Mouse (Mus musculus): ENCODE measurements around the gene Efnb2. TPM values are rescaled to one million over a fixed set of nuclear protein-coding genes. Genes with fewer than 3 reads are reported as not detected.

Gene Efnb2
- total RNA-seq, 2 experiments from 2014 or later = 0.35 to 0.50 TPM

DNA sequence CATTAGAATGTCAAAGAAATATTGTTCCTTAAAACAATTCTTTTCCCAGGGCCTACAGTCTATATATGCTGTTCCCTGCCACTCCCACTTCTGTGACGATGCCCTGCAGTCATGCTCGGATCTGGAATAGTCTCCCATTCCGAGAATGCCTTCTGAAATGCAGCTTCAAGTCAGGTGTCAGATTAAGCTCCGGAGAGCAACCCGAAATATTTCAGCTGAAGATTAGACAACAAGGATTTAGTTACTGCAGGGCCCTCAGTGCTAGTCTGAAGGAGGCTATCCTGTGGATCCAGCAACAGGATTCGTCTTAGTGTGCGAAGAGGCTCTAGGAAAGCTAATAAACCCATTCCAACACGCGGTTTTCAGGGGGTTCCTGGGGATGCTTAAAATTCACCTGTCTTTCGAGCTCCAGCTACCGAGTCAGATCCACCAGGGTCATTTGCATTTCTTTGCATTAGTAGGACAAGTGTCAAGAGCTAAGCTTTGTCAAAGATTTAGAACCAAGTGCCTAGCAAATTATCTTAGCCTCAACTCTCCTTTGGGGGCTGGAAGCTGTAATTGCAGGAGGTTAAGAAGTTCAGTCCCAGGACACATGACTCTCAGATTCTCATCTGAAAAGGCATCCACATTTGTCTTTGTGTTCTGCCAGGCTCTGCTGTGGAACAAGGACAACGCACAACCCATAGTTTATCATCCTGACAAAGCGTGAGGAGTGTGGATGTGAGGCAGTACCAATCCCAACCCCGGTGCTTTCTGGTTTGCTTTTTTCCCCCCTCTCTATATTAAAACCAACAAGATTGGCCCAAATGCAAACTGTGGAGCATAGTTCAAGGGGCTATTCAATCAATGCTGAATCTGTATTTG lies 4.2 kb downstream of the Efnb2 start:
- ATAC-seq (replicated peaks; ENCODE audit: poor library complexity) = no peak

GRCm38 (mm10) chr8:8655346-8656340 lies 5.4 kb downstream of the Efnb2 start:
- ATAC-seq (replicated peaks; ENCODE audit: poor library complexity) = no peak

GRCm38 (mm10) chr8:8653906-8654489 lies 7.0 kb downstream of the Efnb2 start:
- ATAC-seq (replicated peaks; ENCODE audit: poor library complexity) = no peak

- peak; percentile 57 for ATAC-seq (replicated peaks; ENCODE audit: poor library complexity)
Measured at GRCm38 (mm10) chr8:8653343-8653742, 7.7 kb downstream of the Efnb2 start.

DNA sequence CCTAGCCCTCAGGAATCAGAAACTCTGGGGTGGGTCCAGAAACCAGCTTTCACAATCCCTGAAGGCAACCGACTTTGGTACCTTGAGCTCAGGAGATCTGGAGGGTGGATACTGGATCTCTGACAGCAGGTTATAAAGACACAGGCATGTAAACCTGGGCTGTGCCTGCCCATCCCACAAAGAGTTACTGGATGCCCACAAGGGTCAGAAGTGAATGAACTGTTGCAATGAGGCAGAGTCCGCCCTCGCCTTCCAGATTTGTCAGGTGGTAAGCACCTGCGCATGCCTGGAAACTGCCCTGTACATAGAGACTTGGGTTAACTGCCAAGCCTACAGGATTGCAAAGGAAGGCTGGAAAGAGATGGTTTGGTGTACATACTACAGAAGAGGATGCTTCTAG lies 8.7 kb downstream of the Efnb2 start:
- ATAC-seq (replicated peaks; ENCODE audit: poor library complexity) = no peak

DNA sequence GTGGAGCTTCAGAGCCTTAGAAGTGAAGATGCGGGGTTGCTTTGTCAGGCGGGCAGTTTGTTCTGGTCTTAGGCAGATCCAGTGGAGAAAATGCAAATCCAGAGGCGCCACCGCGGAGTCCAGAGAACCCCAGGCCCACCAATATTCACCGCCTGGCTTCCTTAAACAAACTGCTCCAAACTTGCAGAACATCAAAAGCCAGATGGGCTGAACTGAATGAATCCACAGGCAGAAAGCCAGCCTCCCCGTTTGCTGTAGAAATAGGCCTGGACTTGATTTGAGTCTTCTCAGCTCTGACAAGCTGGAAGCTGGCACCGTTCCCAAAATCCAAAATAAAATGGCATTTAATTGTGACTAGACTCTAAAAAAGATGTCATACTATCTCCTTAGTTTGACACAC lies 11.1 kb downstream of the Efnb2 start:
- ATAC-seq (replicated peaks; ENCODE audit: poor library complexity) = no peak

GRCm38 (mm10) chr8:8649536-8649935 lies 11.5 kb downstream of the Efnb2 start:
- peak; percentile 30 for ATAC-seq (replicated peaks; ENCODE audit: poor library complexity)

GRCm38 (mm10) chr8:8648686-8649085 lies 12.4 kb downstream of the Efnb2 start:
- ATAC-seq (replicated peaks; ENCODE audit: poor library complexity) = no peak

- ATAC-seq (replicated peaks; ENCODE audit: poor library complexity) = no peak
Measured at GRCm38 (mm10) chr8:8647824-8648223, 13.2 kb downstream of the Efnb2 start.

DNA sequence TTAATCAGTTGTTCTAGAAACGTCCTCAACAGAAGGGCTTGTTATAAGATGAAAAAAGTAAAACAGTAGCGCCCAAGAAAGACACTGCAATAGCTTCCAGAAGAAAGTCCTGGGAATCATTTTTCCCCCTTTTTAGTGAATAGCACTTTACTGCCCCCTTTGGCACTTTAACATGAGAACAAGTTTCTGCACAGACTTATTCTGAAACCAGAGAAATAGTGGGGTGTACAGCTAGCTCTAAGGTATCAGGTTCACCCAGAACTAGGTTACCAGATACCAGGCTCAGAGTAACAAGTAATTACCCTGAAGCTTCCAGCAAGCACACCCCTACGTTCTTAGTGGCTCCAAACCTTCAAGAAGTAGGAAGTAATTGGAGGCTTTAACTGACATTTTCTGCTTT lies 13.7 kb downstream of the Efnb2 start:
- ATAC-seq (replicated peaks; ENCODE audit: poor library complexity) = no peak

GRCm38 (mm10) chr8:8644160-8644915 lies 16.7 kb downstream of the Efnb2 start:
- no peak for ATAC-seq (replicated peaks; ENCODE audit: poor library complexity)

- ATAC-seq (replicated peaks; ENCODE audit: poor library complexity) = no peak
Measured at GRCm38 (mm10) chr8:8640264-8640588, 20.8 kb downstream of the Efnb2 start.

- ATAC-seq (replicated peaks; ENCODE audit: poor library complexity) = no peak
Measured at GRCm38 (mm10) chr8:8639569-8640263, 21.3 kb downstream of the Efnb2 start.

GRCm38 (mm10) chr8:8631394-8631793 lies 29.6 kb downstream of the Efnb2 start:
- ATAC-seq (replicated peaks; ENCODE audit: poor library complexity) = no peak

DNA sequence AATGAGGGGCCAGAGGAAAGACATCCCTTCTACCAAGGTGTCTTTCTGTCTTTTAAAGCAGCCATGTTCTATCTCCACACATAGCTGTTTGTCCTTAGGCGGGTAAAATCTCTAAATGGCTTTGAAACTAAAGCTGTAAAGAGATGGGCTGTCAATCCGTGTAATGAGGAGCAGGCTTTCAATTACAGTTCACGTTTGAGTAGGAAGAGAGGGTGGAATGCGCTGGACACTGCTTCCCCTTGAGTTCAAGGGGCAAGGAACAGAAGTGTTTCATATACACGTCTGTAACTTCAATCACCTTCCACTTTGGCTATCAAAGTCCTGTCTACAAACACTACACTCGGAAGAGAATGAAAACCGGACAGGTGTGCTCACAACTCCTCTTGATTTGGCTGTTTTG lies 37.0 kb downstream of the Efnb2 start:
- ATAC-seq (replicated peaks; ENCODE audit: poor library complexity) = no peak

DNA sequence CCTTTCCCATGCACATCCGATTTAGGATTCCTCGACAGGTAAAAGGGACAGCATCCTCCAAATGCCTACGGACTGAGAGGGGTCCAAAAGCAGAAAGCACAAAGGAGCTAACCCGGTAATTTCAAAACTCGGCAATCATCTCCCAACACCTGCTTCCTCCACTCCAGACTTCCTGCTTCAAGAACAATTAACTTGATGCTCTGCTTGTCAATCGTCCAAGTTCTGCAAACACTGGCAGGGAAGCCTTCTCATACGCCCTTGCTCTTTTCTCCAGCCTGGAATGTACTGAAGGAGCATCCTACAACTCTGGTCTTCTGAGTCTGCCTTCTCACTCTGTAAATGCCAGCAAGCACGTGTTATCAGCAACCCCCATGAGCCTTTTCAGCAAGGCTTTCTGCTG lies 37.6 kb downstream of the Efnb2 start:
- peak; percentile 58 for ATAC-seq (replicated peaks; ENCODE audit: poor library complexity)

GRCm38 (mm10) chr8:8622476-8622875 lies 38.6 kb downstream of the Efnb2 start:
- no peak for ATAC-seq (replicated peaks; ENCODE audit: poor library complexity)

- no peak for ATAC-seq (replicated peaks; ENCODE audit: poor library complexity)
Measured at GRCm38 (mm10) chr8:8622031-8622430, 39.0 kb downstream of the Efnb2 start.

- ATAC-seq (replicated peaks; ENCODE audit: poor library complexity) = no peak
Measured at GRCm38 (mm10) chr8:8621236-8621917, 39.7 kb downstream of the Efnb2 start.

- ATAC-seq (replicated peaks; ENCODE audit: poor library complexity) = no peak
Measured at GRCm38 (mm10) chr8:8620536-8620935, 40.5 kb downstream of the Efnb2 start.

Data from megakaryocyte progenitor cell, adult 5-6 weeks (primary cell).